Mouse (Mus musculus): ENCODE measurements around the gene Krtap4-7.
"Not testable (repeated sequence)": the region's sequence is repeated elsewhere in the genome, so short reads cannot be mapped to it uniquely, and the experiment has no call there.

DNA sequence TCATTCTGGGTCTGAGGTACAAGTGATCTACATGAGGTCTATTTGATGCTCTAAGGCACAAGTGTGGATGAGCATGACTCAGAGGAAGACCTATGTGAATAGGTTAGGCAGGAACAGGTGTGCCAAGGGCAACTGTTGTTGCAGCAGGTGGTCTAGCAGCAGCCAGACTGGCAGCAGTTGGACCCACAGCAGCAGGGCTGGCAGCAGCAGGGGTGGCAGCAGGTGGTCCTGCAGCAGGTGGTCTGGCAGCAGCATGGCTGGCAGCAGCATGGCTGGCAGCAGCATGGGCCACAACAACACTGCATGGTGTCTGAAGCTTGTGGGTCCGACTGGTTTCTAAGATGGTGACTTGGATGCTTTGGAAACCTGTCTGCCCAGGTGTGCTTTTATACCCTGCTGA, 41.3 kb upstream of the Krtap4-7 start:
- not testable (repeated sequence) for TF ChIP-seq CTCF (IDR thresholded peaks at IDR 0.05; ENCODE audit: borderline replicate concordance, control insufficient read depth, extremely low read depth, insufficient read depth, low read length, poor library complexity); POLR2A (IDR thresholded peaks at IDR 0.05; ENCODE audit: control insufficient read depth, extremely low read depth, insufficient read depth, low read length, poor library complexity)

All from thymus, adult 2 months (tissue).